Mouse (Mus musculus) lung, postnatal 0 days (tissue): ENCODE data around the gene Tmem203.

Experiments
- CTCF ChIP-seq: IDR thresholded peaks from 2 replicates; pipeline ENCODE4 v1.5.1; 2016; ENCODE audit warnings: antibody characterized with exemption, mild to moderate bottlenecking
- EP300 ChIP-seq: IDR thresholded peaks from 2 replicates; pipeline ENCODE4 v1.6.1; 2016; ENCODE audit warnings: antibody characterized with exemption, mild to moderate bottlenecking, control low read depth

DNA sequence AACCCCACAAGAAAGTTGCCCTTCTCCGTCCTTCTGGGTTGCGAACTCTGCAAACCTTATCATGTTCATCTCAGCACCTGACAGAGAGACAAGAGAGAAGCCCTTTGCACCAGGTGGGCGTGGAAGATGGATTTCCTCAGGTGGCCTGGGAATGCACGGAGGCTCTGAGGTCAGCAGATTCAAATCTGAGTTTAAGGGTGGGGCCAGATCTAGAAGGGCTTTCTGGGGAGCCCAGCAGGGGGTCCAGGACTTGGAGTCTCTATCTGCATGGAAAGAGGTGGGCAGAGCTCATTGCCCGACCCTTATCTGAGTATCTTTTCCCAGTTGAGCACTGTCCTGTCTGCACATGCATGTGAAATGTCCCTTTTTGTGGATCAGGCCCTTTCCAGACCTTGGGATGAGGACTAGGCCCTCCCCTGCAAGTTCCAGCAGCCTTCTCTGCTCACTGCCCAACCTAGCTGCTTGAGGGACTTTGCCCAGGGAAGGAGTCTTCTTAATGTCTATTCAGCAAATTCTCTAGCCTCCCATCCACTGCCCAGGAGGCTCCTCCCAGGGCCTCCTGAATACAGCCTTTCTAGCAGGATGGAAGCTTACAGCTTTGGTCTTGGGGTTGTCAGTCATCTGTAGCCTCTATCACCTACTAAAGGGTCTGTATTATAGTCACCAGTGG is 20.6 kb upstream of the Tmem203 start:
- no peak for TF ChIP-seq CTCF
- TF ChIP-seq EP300 = no peak
